Mouse (Mus musculus): ENCODE measurements around the gene Crat. TPM values are rescaled to one million over a fixed set of nuclear protein-coding genes. Genes with fewer than 3 reads are reported as not detected.

The Crat gene
- polyA plus RNA-seq, 1 experiment from 2014 or later = 26.8 TPM

DNA sequence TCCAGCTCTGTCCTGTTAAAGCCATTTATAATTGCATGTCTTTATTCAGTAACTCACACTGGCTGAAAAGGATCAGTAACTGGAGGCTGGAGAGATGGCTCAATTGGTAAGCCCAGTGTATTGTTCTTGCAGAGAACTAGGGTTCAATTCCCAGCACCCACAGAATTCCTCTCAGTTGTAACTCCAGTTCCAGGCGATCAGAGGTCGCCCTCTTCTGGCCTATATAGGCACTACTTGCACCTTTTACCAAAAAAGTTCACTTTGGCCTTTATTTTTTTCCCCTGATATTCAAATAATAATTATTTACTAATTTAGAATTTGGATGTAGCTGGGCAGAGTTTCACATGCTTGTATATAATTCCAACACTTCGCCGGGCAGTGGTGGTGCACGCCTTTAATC is 52.7 kb downstream of the Crat start:
- 74% methylated on average over 5 of the region's 5 CpGs for WGBS
- Histone ChIP-seq H3K27me3 (replicated peaks) (no peaks in the 10 kb centered on the region), H3K36me3 (peaks cover 7% of the 10 kb centered on the region), H3K27ac (replicated peaks) (no peak overlapping the region), H3K4me2 (no peak overlapping the region), H3K9me3 (replicated peaks) (no peaks in the 10 kb centered on the region), H3K4me1 (peaks cover 36% of the 10 kb centered on the region), H3K9ac (replicated peaks) (no peak overlapping the region), H3K4me3 (replicated peaks) (no peak overlapping the region)
- ATAC-seq (ENCODE audit: low FRiP score) = no peak

GRCm38 (mm10) chr2:30360626-30361025 is 55.0 kb downstream of the Crat start:
- Histone ChIP-seq H3K4me3 (replicated peaks) (no peak overlapping the region), H3K9ac (replicated peaks) (no peak overlapping the region), H3K4me1 (peaks cover 52% of the 10 kb centered on the region), H3K36me3 (no peaks in the 10 kb centered on the region), H3K27ac (replicated peaks) (no peak overlapping the region), H3K9me3 (replicated peaks) (no peaks in the 10 kb centered on the region), H3K4me2 (no peak overlapping the region), H3K27me3 (replicated peaks) (no peaks in the 10 kb centered on the region)
- WGBS = 65% methylated on average over 10 of the region's 10 CpGs
- ATAC-seq (ENCODE audit: low FRiP score) = no peak

DNA sequence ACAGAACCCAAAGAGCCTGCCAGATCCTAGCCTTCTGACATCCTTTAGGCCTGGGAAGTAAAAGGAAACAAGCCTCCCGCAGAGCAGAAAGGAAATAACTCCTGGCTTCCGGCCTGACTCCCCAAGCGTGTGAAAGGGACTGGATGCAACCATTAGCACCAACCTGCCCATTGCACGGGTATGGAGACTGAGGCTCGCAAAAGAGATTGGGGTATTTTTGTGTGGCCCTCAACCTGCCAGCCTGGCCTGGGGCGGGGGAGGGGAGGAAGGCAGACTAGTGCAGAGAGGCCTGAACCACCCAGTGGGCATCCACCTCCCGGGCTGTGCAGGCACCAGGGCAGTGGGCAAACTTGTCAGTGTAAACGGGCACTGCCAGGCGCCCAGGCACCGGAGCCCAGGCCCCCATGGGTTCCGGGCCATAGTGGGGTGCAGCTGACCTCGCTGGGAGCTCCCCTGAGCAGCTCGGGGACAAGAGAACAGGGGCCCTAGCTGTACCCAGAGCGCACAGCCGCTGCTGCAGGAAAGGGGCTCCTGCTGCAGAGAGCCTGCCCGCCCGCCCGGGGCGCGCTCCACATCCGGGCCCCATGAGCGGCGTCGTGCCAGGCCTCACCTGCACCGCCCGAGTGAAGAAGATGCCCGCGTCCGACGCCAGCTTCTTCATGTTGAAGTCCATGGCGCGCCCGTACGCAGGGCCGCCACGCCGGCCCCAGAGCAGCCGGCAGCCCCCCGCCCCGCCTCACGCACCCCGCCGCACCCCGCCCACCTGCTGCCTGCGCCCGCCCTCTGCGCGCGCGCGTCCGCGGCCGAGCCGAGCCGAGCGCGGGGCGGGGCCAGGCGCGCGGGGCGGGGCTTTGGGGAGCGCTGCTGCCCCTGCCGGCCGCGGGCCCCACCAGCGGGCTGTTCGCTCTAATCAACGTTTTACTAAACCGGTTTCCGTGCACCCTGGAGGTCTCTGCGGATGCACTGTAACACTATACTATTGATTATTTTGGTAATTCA is 56.8 kb downstream of the Crat start, which contains the start of gene Sh3glb2:
Gene Sh3glb2, minus strand, starts transcription at position 805 of the 999 bp plus-strand sequence.
- H3K27me3 ChIP-seq (replicated peaks) = no peaks in the 10 kb centered on the region
- H3K36me3 ChIP-seq = peaks cover 7% of the 10 kb centered on the region
- H3K27ac ChIP-seq (replicated peaks) = peak within 1 kb of the TSS; percentile 75
- 2% methylated on average over 59 of the region's 73 CpGs for WGBS
- peak within 1 kb of the TSS; percentile 81 for H3K4me2 ChIP-seq
- peaks cover 48% of the 10 kb centered on the region for H3K4me1 ChIP-seq
- H3K9ac ChIP-seq (replicated peaks) = peak within 1 kb of the TSS; percentile 83
- ATAC-seq (ENCODE audit: low FRiP score) = peak; percentile 78
- H3K4me3 ChIP-seq (replicated peaks) = peak within 1 kb of the TSS; percentile 76
- H3K9me3 ChIP-seq (replicated peaks) = no peaks in the 10 kb centered on the region

- 52% methylated on average over 8 of the region's 8 CpGs for WGBS
- H3K27ac ChIP-seq (replicated peaks) = no peak overlapping the region
- peak overlapping the region; percentile 81 for H3K4me2 ChIP-seq
- H3K9ac ChIP-seq (replicated peaks) = peak overlapping the region; percentile 83
- peaks cover 46% of the 10 kb centered on the region for H3K4me1 ChIP-seq
- H3K9me3 ChIP-seq (replicated peaks) = no peaks in the 10 kb centered on the region
- ATAC-seq (ENCODE audit: low FRiP score) = no peak
- H3K36me3 ChIP-seq = peaks cover 17% of the 10 kb centered on the region
- no peaks in the 10 kb centered on the region for H3K27me3 ChIP-seq (replicated peaks)
- peak overlapping the region; percentile 76 for H3K4me3 ChIP-seq (replicated peaks)
Observed at GRCm38 (mm10) chr2:30357552-30358510, 57.8 kb downstream of the Crat start.

GRCm38 (mm10) chr2:30356906-30357305 is 58.7 kb downstream of the Crat start:
- Histone ChIP-seq H3K4me2 (no peak overlapping the region), H3K36me3 (peaks cover 23% of the 10 kb centered on the region), H3K27me3 (replicated peaks) (no peaks in the 10 kb centered on the region), H3K4me3 (replicated peaks) (no peak overlapping the region), H3K4me1 (peaks cover 46% of the 10 kb centered on the region), H3K27ac (replicated peaks) (no peak overlapping the region), H3K9me3 (replicated peaks) (no peaks in the 10 kb centered on the region), H3K9ac (replicated peaks) (no peak overlapping the region)
- WGBS = 72% methylated on average over 9 of the region's 9 CpGs
- no peak for ATAC-seq (ENCODE audit: low FRiP score)

GRCm38 (mm10) chr2:30356266-30356665 is 59.3 kb downstream of the Crat start:
- Histone ChIP-seq H3K4me3 (replicated peaks) (no peak overlapping the region), H3K9ac (replicated peaks) (no peak overlapping the region), H3K4me1 (peaks cover 46% of the 10 kb centered on the region), H3K36me3 (peaks cover 24% of the 10 kb centered on the region), H3K27ac (replicated peaks) (no peak overlapping the region), H3K4me2 (no peak overlapping the region), H3K27me3 (replicated peaks) (no peaks in the 10 kb centered on the region), H3K9me3 (replicated peaks) (no peaks in the 10 kb centered on the region)
- ATAC-seq (ENCODE audit: low FRiP score) = no peak
- 54% methylated on average over 4 of the region's 4 CpGs for WGBS

DNA sequence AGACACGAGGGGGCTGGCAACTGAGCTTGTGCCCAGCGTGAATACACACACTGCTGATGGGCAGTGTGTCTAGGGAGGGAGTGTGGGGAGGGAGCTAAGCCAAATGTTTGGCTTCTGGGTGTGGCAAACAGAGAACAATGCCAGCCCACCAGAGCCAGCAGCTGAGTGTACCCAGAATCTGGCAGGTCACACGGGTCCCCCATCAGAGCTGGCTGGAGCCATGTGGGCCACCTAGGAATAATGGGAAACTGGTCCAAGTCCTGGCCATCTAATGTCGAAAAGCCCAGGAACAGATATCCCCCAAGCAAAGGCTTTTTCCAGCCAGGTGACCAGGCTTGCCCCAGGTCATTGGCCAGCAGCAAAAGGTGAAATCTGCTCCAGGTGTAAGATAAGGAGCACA is 59.8 kb downstream of the Crat start:
- 55% methylated on average over 4 of the region's 4 CpGs for WGBS
- Histone ChIP-seq H3K9me3 (replicated peaks) (no peaks in the 10 kb centered on the region), H3K4me2 (no peak overlapping the region), H3K4me3 (replicated peaks) (no peak overlapping the region), H3K9ac (replicated peaks) (no peak overlapping the region), H3K36me3 (peaks cover 27% of the 10 kb centered on the region), H3K27ac (replicated peaks) (peak overlapping the region; percentile 29; the same call in 1 of the 2 replicates), H3K4me1 (peaks cover 46% of the 10 kb centered on the region), H3K27me3 (replicated peaks) (no peaks in the 10 kb centered on the region)
- no peak for ATAC-seq (ENCODE audit: low FRiP score)

DNA sequence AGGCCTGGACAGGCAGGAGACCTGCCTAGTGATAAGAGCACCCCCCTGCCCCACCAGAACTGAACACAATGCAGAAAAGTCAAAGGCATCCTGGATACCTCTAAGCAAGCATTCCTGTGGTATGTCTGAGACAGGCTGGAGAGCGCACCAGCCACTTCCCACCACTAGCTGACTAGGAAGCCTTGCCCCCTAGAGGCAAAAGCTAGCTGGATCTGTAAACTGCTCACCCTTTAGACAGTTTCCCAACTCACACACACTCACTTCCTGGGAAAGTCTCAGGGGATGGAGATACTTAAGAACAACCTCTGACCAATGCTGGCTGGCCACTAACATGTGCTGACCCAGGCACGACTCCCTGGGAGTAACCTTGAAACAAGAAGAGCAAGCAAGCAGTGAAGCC is 64.5 kb downstream of the Crat start:
- Histone ChIP-seq H3K9me3 (replicated peaks) (no peaks in the 10 kb centered on the region), H3K4me1 (peaks cover 14% of the 10 kb centered on the region), H3K36me3 (peaks cover 74% of the 10 kb centered on the region), H3K27ac (replicated peaks) (no peak overlapping the region), H3K4me3 (replicated peaks) (no peak overlapping the region), H3K4me2 (no peak overlapping the region), H3K27me3 (replicated peaks) (no peaks in the 10 kb centered on the region), H3K9ac (replicated peaks) (no peak overlapping the region)
- 85% methylated on average over 2 of the region's 2 CpGs for WGBS
- no peak for ATAC-seq (ENCODE audit: low FRiP score)

Small RNA genes within 50 kb of the gene (microRNA-seq; reads per million reads assigned to microRNA genes)
- gene Gm47292 = not detected

Other genes starting within 250 kb of the Crat start
- 26.9 and 27.1 TPM in 2 replicates for gene Endog, start 244.3 kb downstream of the Crat start, polyA plus RNA-seq (2015; fragmentation: Nextera tagmentation; extraction: Ambion mirVana)
- gene Spout1, start 237.4 kb downstream of the Crat start, polyA plus RNA-seq (2015; fragmentation: Nextera tagmentation; extraction: Ambion mirVana) = 70.5 and 72.5 TPM in 2 replicates
- gene Kyat1, start 210.0 kb downstream of the Crat start, polyA plus RNA-seq (2015; fragmentation: Nextera tagmentation; extraction: Ambion mirVana) = 16.0 and 16.2 TPM in 2 replicates
- 47.5 and 49.1 TPM in 2 replicates for gene Lrrc8a, start 178.1 kb downstream of the Crat start, polyA plus RNA-seq (2015; fragmentation: Nextera tagmentation; extraction: Ambion mirVana)
- 0.12 and 0.32 TPM in 2 replicates for gene Gm28035, start 175.2 kb downstream of the Crat start, polyA plus RNA-seq (2015; fragmentation: Nextera tagmentation; extraction: Ambion mirVana)
- 4.8 and 5.2 TPM in 2 replicates for gene Phyhd1, start 149.6 kb downstream of the Crat start, polyA plus RNA-seq (2015; fragmentation: Nextera tagmentation; extraction: Ambion mirVana)
- not detected in 2 replicates for gene Gm28038, start 134.8 kb downstream of the Crat start, polyA plus RNA-seq (2015; fragmentation: Nextera tagmentation; extraction: Ambion mirVana)
- 37.4 and 38.5 TPM in 2 replicates for gene Dolk, start 129.5 kb downstream of the Crat start, polyA plus RNA-seq (2015; fragmentation: Nextera tagmentation; extraction: Ambion mirVana)
- gene Nup188, start 129.4 kb downstream of the Crat start, polyA plus RNA-seq (2015; fragmentation: Nextera tagmentation; extraction: Ambion mirVana) = 15.4 and 22.2 TPM in 2 replicates
- 174 and 200 TPM in 2 replicates for gene Sh3glb2, start 56.5 kb downstream of the Crat start, polyA plus RNA-seq (2015; fragmentation: Nextera tagmentation; extraction: Ambion mirVana)
- 32.7 and 35.8 TPM in 2 replicates for gene Miga2, start 51.6 kb downstream of the Crat start, polyA plus RNA-seq (2015; fragmentation: Nextera tagmentation; extraction: Ambion mirVana)
- 59.0 and 63.2 TPM in 2 replicates for gene Dolpp1, start 23.6 kb downstream of the Crat start, polyA plus RNA-seq (2015; fragmentation: Nextera tagmentation; extraction: Ambion mirVana)
- 138 and 145 TPM in 2 replicates for gene Ptpa, start 226 bp upstream of the Crat start, polyA plus RNA-seq (2015; fragmentation: Nextera tagmentation; extraction: Ambion mirVana)
- gene Ier5l, start 58.4 kb upstream of the Crat start, polyA plus RNA-seq (2015; fragmentation: Nextera tagmentation; extraction: Ambion mirVana) = 1.4 and 1.9 TPM in 2 replicates
- gene Cstad, start 179.2 kb upstream of the Crat start, polyA plus RNA-seq (2015; fragmentation: Nextera tagmentation; extraction: Ambion mirVana) = 0.31 and 0.83 TPM in 2 replicates